Mouse (Mus musculus) inflammation-experienced regulatory T-cells, adult 16 weeks (primary cell): ENCODE results near the gene Slc25a10. TPM values are rescaled to one million over a fixed set of nuclear protein-coding genes. Genes with fewer than 3 reads are reported as not detected.

Source experiments
- polyA plus RNA-seq: library from polyadenylated mRNA; unstranded; fragments of 100-300 nt; shearing (Covaris generic); gene quantifications from one replicate; pipeline ENCODE4 v1.2.1, GENCODE M21; 2017

Slc25a10 gene
- 15.4 TPM for polyA plus RNA-seq

GRCm38 (mm10) chr11:120491317-120492023 lies at the start of gene Slc25a10:
Slc25a10 (plus strand) TSS chr11:120491840.

GRCm38 (mm10) chr11:120442344-120442743 lies 49.3 kb upstream of the Slc25a10 start, which contains the start of gene Tspan10:
Tspan10 (plus strand) TSS chr11:120442644.

GRCm38 (mm10) chr11:120453306-120453705 lies 38.3 kb upstream of the Slc25a10 start, which contains the start of gene Pde6g:
Pde6g (minus strand) TSS chr11:120453500.

DNA sequence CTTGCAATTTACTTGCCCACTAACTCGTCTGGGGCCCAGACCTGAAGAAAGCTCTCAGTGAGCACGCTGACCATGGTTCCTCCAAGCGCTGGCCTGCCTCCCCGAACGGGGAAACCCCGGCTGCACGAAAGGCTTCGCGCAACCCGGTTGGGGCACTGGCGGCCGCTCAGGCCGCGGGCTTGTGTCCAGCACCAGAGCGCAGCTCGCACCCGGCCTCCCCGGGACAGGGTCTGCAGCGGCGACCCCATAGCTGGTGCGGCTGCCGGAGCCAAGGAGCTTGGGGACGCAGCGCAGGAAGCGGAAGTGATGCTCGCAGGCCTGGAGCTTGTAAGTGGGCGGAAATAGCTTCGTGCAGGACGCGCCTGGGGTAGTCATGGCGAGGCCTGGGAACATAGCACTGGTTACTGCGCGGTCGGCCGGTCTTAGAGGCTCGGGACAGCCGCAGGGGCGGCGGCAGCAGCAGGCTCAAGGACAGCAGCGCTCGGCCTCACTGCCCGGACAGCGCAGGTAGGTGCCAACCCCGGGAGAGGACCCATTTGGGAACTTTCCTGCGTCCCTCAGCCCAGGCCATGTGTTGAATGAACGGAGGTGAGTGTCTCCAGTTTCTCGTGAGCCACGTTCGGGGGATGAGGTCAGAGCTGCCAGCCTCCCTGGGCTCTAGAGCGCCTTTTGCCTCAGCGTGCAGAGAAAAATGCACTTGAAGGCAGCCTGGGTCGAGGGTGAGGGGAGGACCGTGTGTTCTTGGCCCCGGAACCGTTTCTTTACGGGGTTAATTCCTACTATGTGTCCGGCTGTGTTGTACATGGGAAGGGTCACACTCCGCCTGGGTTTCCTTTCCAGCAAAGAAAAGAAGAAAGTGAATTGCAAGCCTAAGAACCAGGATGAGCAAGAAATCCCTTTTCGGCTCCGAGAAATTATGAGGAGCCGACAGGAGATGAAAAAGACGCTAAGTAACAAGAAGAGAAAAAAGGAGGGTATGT lies 33.6 kb upstream of the Slc25a10 start, which contains the start of the genes Oxld1 and Ccdc137:
Gene Oxld1, minus strand, starts transcription at position 297 of the 980 bp plus-strand sequence.
Gene Ccdc137, plus strand, starts transcription at position 344 of the 980 bp plus-strand sequence.

GRCm38 (mm10) chr11:120467051-120467735 lies 24.4 kb upstream of the Slc25a10 start, which contains the start of gene Arl16:
Arl16 (minus strand) TSS chr11:120467607.

GRCm38 (mm10) chr11:120484265-120484981 lies 7.2 kb upstream of the Slc25a10 start, which contains the start of gene Mrpl12:
Mrpl12 (plus strand) TSS chr11:120484613.

DNA sequence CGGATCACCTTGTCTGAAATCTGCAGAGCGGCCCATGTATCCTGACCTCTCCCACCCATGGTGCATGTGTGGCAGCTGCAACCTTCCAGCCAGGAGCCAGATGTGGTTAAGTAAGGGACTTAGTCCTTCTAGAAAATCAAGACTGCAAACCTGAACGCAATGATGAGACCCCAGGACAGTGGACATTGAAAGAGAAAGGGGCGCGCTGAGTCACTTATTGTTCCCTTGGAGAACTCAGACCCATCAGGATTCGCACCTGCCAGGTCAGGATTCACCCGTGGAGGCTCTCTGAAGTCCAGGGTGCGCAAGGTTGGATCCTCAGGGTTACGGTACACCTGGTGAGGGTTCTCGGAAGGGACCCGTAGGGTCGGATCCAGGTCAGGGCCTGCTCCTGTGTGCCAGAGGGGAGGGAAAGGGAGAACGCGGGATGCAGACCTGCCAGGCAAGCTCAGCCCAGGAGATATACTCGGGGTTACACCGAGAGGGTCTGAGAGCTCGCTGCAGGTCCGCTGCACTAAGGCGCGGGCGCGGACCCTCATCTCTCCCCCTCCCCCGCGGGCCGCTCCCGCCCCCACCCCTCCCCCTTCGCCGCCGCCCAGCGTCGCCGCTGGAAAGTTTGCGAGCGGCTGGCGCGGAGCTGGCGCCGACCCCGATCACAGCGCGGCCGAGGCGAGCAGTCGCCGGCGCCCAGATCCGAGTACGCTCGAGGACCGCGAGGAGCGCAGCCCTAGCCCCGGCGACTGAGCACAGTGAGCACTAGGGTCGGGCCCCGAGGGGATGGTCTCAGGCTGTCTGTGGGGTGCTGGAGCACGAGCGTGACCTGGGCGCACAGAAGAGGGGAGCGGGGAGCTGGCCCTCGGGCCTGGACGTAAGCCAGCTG lies 38.7 kb downstream of the Slc25a10 start, which contains the start of gene Gcgr:
Gene Gcgr, plus strand, starts transcription at position 615 of the 880 bp plus-strand sequence.

Other genes starting within 250 kb of the Slc25a10 start
- gene Actg1, start 143.3 kb upstream of the Slc25a10 start, polyA plus RNA-seq, result 2,711 TPM
- gene Fscn2, start 130.3 kb upstream of the Slc25a10 start, polyA plus RNA-seq, result not detected
- gene Faap100, start 113.1 kb upstream of the Slc25a10 start, polyA plus RNA-seq, result 32.1 TPM
- gene Nploc4, start 54.1 kb upstream of the Slc25a10 start, polyA plus RNA-seq, result 13.7 TPM
- gene Tspan10, start 49.2 kb upstream of the Slc25a10 start, polyA plus RNA-seq, result not detected
- gene Pde6g, start 38.3 kb upstream of the Slc25a10 start, polyA plus RNA-seq, result 0.68 TPM
- 11.5 TPM for gene Oxld1, start 33.8 kb upstream of the Slc25a10 start, polyA plus RNA-seq
- gene Ccdc137, start 33.7 kb upstream of the Slc25a10 start, polyA plus RNA-seq, result 55.1 TPM
- 47.8 TPM for gene Arl16, start 24.2 kb upstream of the Slc25a10 start, polyA plus RNA-seq
- 76.5 TPM for gene Mrpl12, start 7.2 kb upstream of the Slc25a10 start, polyA plus RNA-seq
- gene Gcgr, start 38.9 kb downstream of the Slc25a10 start, polyA plus RNA-seq, result not detected
- gene Mcrip1, start 57.9 kb downstream of the Slc25a10 start, polyA plus RNA-seq, result 124 TPM
- gene Ppp1r27, start 59.3 kb downstream of the Slc25a10 start, polyA plus RNA-seq, result not detected
- 279 TPM for gene P4hb, start 81.4 kb downstream of the Slc25a10 start, polyA plus RNA-seq
- gene Arhgdia, start 89.8 kb downstream of the Slc25a10 start, polyA plus RNA-seq, result 896 TPM
- 6.6 TPM for gene Alyref, start 106.5 kb downstream of the Slc25a10 start, polyA plus RNA-seq
- 129 TPM for gene Anapc11, start 106.6 kb downstream of the Slc25a10 start, polyA plus RNA-seq
- 1.3 TPM for gene Npb, start 116.6 kb downstream of the Slc25a10 start, polyA plus RNA-seq
- gene Pcyt2, start 126.1 kb downstream of the Slc25a10 start, polyA plus RNA-seq, result 170 TPM
- 233 TPM for gene Sirt7, start 133.4 kb downstream of the Slc25a10 start, polyA plus RNA-seq
- gene Mafg, start 141.8 kb downstream of the Slc25a10 start, polyA plus RNA-seq, result 12.0 TPM
- gene Pycr1, start 151.9 kb downstream of the Slc25a10 start, polyA plus RNA-seq, result 1.00 TPM
- not detected for gene Myadml2, start 156.3 kb downstream of the Slc25a10 start, polyA plus RNA-seq
- not detected for gene Notum, start 169.3 kb downstream of the Slc25a10 start, polyA plus RNA-seq
- 141 TPM for gene Aspscr1, start 181.1 kb downstream of the Slc25a10 start, polyA plus RNA-seq
- 128 TPM for gene Cenpx, start 221.9 kb downstream of the Slc25a10 start, polyA plus RNA-seq
- 84.9 TPM for gene Lrrc45, start 222.1 kb downstream of the Slc25a10 start, polyA plus RNA-seq
- 0.27 TPM for gene Rac3, start 229.6 kb downstream of the Slc25a10 start, polyA plus RNA-seq
- gene Dcxr, start 235.4 kb downstream of the Slc25a10 start, polyA plus RNA-seq, result 26.0 TPM
- not detected for gene Cbr2, start 240.3 kb downstream of the Slc25a10 start, polyA plus RNA-seq